Mouse (Mus musculus): ENCODE data around the gene Fus. TPM values are rescaled to one million over a fixed set of nuclear protein-coding genes. Genes with fewer than 3 reads are reported as not detected.

Gene Fus
- 165 and 191 TPM in 2 replicates for polyA plus RNA-seq (2015; fragmentation: Nextera tagmentation; extraction: Ambion mirVana)

GRCm38 (mm10) chr7:127967004-127967921 lies at the start of gene Fus:
Gene Fus (plus strand): TSS chr7:127967457.

GRCm38 (mm10) chr7:127929923-127930322 lies 37.3 kb upstream of the Fus start, which contains the start of gene Prss8:
Gene Prss8 (minus strand): TSS chr7:127930104.

DNA sequence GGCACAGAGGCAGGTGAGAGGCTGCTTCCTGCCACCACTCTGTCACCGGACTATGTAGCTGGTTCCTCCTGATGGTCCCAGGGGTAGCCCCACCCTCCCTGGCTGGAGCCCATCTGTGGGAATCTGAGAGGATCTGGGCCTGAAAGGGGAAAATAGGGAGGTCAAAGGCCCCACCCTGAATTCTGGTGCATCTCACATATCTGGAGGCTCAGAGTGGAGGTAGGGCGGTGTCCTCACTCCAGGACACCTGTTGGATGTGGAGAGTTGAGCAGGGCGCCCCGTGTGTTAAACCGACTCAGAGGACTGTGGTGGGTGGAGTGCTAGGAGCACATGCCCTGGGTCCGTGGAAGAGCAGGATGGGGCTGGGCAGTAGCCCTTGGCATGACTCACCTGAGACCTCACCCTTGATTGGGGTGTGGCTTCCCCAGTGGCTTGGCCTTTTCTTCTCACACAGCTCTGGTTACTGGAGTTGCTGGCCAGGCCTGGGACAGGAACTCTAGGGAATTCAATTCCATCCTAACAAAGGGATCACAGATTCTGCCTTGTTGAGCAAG lies 20.7 kb upstream of the Fus start, which contains the start of gene Prss36:
Gene Prss36, minus strand, starts transcription at position 256 of the 554 bp plus-strand sequence.

GRCm38 (mm10) chr7:127993341-127993977 lies 26.2 kb downstream of the Fus start, which contains the start of gene Pycard:
Gene Pycard (minus strand): TSS chr7:127993867.

GRCm38 (mm10) chr7:128003688-128004087 lies 36.4 kb downstream of the Fus start, which contains the start of gene Trim72:
Gene Trim72 (plus strand): TSS chr7:128003949.

Other genes starting within 250 kb of the Fus start
- 0.08 TPM in 1 of 2 replicates, not detected in the other for gene Ctf2, start 235.3 kb upstream of the Fus start, polyA plus RNA-seq (2015; fragmentation: Nextera tagmentation; extraction: Ambion mirVana)
- 0.54 and 0.74 TPM in 2 replicates for gene Fbxl19, start 222.9 kb upstream of the Fus start, polyA plus RNA-seq (2015; fragmentation: Nextera tagmentation; extraction: Ambion mirVana)
- 12.2 and 15.0 TPM in 2 replicates for gene Orai3, start 197.6 kb upstream of the Fus start, polyA plus RNA-seq (2015; fragmentation: Nextera tagmentation; extraction: Ambion mirVana)
- gene Setd1a, start 190.8 kb upstream of the Fus start, polyA plus RNA-seq (2015; fragmentation: Nextera tagmentation; extraction: Ambion mirVana) = 10.0 and 10.7 TPM in 2 replicates
- gene Gm49388, start 181.8 kb upstream of the Fus start, polyA plus RNA-seq (2015; fragmentation: Nextera tagmentation; extraction: Ambion mirVana) = not detected in 2 replicates
- gene Hsd3b7, start 166.9 kb upstream of the Fus start, polyA plus RNA-seq (2015; fragmentation: Nextera tagmentation; extraction: Ambion mirVana) = 14.8 and 28.9 TPM in 2 replicates
- gene Stx4a, start 143.2 kb upstream of the Fus start, polyA plus RNA-seq (2015; fragmentation: Nextera tagmentation; extraction: Ambion mirVana) = 54.6 and 62.0 TPM in 2 replicates
- 1.3 TPM in 2 replicates for gene Stx1b, start 142.9 kb upstream of the Fus start, polyA plus RNA-seq (2015; fragmentation: Nextera tagmentation; extraction: Ambion mirVana)
- gene Zfp646, start 91.2 kb upstream of the Fus start, polyA plus RNA-seq (2015; fragmentation: Nextera tagmentation; extraction: Ambion mirVana) = 3.4 and 3.6 TPM in 2 replicates
- 7.1 and 7.3 TPM in 2 replicates for gene Zfp668, start 90.6 kb upstream of the Fus start, polyA plus RNA-seq (2015; fragmentation: Nextera tagmentation; extraction: Ambion mirVana)
- 0.91 and 1.0 TPM in 2 replicates for gene Prss53, start 76.5 kb upstream of the Fus start, polyA plus RNA-seq (2015; fragmentation: Nextera tagmentation; extraction: Ambion mirVana)
- not detected in 2 replicates for gene Gm21974, start 72.0 kb upstream of the Fus start, polyA plus RNA-seq (2015; fragmentation: Nextera tagmentation; extraction: Ambion mirVana)
- gene Vkorc1, start 71.8 kb upstream of the Fus start, polyA plus RNA-seq (2015; fragmentation: Nextera tagmentation; extraction: Ambion mirVana) = 145 and 153 TPM in 2 replicates
- 110 and 114 TPM in 2 replicates for gene Bckdk, start 63.4 kb upstream of the Fus start, polyA plus RNA-seq (2015; fragmentation: Nextera tagmentation; extraction: Ambion mirVana)
- gene Kat8, start 54.9 kb upstream of the Fus start, polyA plus RNA-seq (2015; fragmentation: Nextera tagmentation; extraction: Ambion mirVana) = 20.8 and 22.2 TPM in 2 replicates
- 0.18 and 0.77 TPM in 2 replicates for gene Prss8, start 37.4 kb upstream of the Fus start, polyA plus RNA-seq (2015; fragmentation: Nextera tagmentation; extraction: Ambion mirVana)
- gene Prss36, start 20.7 kb upstream of the Fus start, polyA plus RNA-seq (2015; fragmentation: Nextera tagmentation; extraction: Ambion mirVana) = 14.3 and 14.4 TPM in 2 replicates
- 55.0 and 60.4 TPM in 2 replicates for gene Pycard, start 26.4 kb downstream of the Fus start, polyA plus RNA-seq (2015; fragmentation: Nextera tagmentation; extraction: Ambion mirVana)
- 49.1 and 51.6 TPM in 2 replicates for gene Trim72, start 36.5 kb downstream of the Fus start, polyA plus RNA-seq (2015; fragmentation: Nextera tagmentation; extraction: Ambion mirVana)
- gene Itgam, start 95.2 kb downstream of the Fus start, polyA plus RNA-seq (2015; fragmentation: Nextera tagmentation; extraction: Ambion mirVana) = 1.7 TPM in 2 replicates
- gene Gm49368, start 95.2 kb downstream of the Fus start, polyA plus RNA-seq (2015; fragmentation: Nextera tagmentation; extraction: Ambion mirVana) = not detected in 2 replicates
- 0.04 and 0.05 TPM in 2 replicates for gene Itgax, start 162.1 kb downstream of the Fus start, polyA plus RNA-seq (2015; fragmentation: Nextera tagmentation; extraction: Ambion mirVana)
- gene Itgad, start 186.9 kb downstream of the Fus start, polyA plus RNA-seq (2015; fragmentation: Nextera tagmentation; extraction: Ambion mirVana) = 0.21 and 0.32 TPM in 2 replicates
- 1,575 and 2,022 TPM in 2 replicates for gene Cox6a2, start 238.9 kb downstream of the Fus start, polyA plus RNA-seq (2015; fragmentation: Nextera tagmentation; extraction: Ambion mirVana)